Mouse (Mus musculus): ENCODE results near the gene Rtn4r. TPM values are rescaled to one million over a fixed set of nuclear protein-coding genes. Genes with fewer than 3 reads are reported as not detected.
A peak's percentile ranks its signal among the peaks of the same experiment; 100 is the strongest.

The Rtn4r gene
- polyA plus RNA-seq (2016; fragmentation: Nextera tagmentation; extraction: Ambion mirVana) = 1.8 and 2.2 TPM in 2 replicates

GRCm38 (mm10) chr16:18127241-18127861 is at the start of gene Rtn4r:
Gene Rtn4r, plus strand, starts transcription at chr16:18127642.
- peaks cover 82% of the 10 kb centered on the region for H3K27me3 ChIP-seq (ENCODE audit: low read depth, poor library complexity, severe bottlenecking)
- peak; percentile 70 for DNase-seq (ENCODE audit: low spot score)
- no peaks in the 10 kb centered on the region for H3K9me3 ChIP-seq (replicated peaks)
- peaks cover 20% of the 10 kb centered on the region for H3K4me1 ChIP-seq
- peak within 1 kb of the TSS; percentile 78 for H3K4me3 ChIP-seq
- peak within 1 kb of the TSS; percentile 86 for H3K27ac ChIP-seq (replicated peaks)
- WGBS = 1% methylated on average over 94 of the region's 96 CpGs
- H3K36me3 ChIP-seq = no peaks in the 10 kb centered on the region

DNA sequence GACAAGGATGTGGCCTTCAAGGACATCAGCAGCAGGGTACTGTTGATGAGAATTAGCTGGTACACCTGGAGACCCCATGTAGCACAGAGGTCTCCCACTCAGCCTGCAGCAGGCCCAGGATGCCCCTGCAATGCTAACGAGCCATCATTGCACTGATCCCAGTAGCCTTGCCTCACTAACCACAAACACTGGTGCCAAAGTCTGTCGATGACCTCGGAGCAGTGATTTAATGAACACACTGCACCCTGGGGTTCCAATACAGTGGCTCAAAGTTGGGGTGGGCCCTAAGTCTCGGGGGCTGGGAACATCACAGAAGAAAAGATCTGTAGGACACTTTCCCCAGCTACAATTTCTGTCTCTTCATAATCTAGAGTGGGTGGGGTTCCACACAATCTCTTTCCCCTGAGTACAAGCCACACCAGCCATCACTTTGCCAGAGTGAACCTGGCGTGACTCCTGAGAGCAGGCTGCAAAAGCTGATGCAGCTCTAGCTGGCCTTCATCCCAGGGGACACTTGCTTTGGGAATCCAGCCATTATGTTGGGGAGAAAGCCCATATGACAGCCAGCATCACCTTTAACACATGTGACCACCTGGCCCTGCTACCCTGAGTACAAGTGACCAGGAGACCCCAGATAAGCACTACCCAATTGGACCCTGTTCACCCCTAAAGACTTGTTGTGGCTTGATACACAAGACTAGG is 49.0 kb upstream of the Rtn4r start:
- 81% methylated on average over 5 of the region's 5 CpGs for WGBS
- H3K27me3 ChIP-seq (ENCODE audit: low read depth, poor library complexity, severe bottlenecking) = no peaks in the 10 kb centered on the region
- H3K9me3 ChIP-seq (replicated peaks) = no peaks in the 10 kb centered on the region
- peaks cover 5% of the 10 kb centered on the region for H3K4me1 ChIP-seq
- DNase-seq (ENCODE audit: low spot score) = no peak
- no peak overlapping the region for H3K4me3 ChIP-seq
- no peak overlapping the region for H3K27ac ChIP-seq (replicated peaks)
- peaks cover 14% of the 10 kb centered on the region for H3K36me3 ChIP-seq

GRCm38 (mm10) chr16:18079300-18079699 is 48.1 kb upstream of the Rtn4r start:
- H3K4me1 ChIP-seq = peaks cover 8% of the 10 kb centered on the region
- no peaks in the 10 kb centered on the region for H3K27me3 ChIP-seq (ENCODE audit: low read depth, poor library complexity, severe bottlenecking)
- DNase-seq (ENCODE audit: low spot score) = no peak
- H3K4me3 ChIP-seq = no peak overlapping the region
- no peaks in the 10 kb centered on the region for H3K9me3 ChIP-seq (replicated peaks)
- 93% methylated on average over 2 of the region's 2 CpGs for WGBS
- H3K27ac ChIP-seq (replicated peaks) = no peak overlapping the region
- H3K36me3 ChIP-seq = peaks cover 11% of the 10 kb centered on the region; the same call in 1 of the 2 replicates

GRCm38 (mm10) chr16:18080171-18080570 is 47.3 kb upstream of the Rtn4r start:
- WGBS = 89% methylated on average over 7 of the region's 7 CpGs
- no peaks in the 10 kb centered on the region for H3K9me3 ChIP-seq (replicated peaks)
- H3K27me3 ChIP-seq (ENCODE audit: low read depth, poor library complexity, severe bottlenecking) = no peaks in the 10 kb centered on the region

GRCm38 (mm10) chr16:18081149-18081827 is 46.2 kb upstream of the Rtn4r start:
- Histone ChIP-seq H3K27me3 (ENCODE audit: low read depth, poor library complexity, severe bottlenecking) (no peaks in the 10 kb centered on the region), H3K36me3 (peaks cover 11% of the 10 kb centered on the region; the same call in 1 of the 2 replicates), H3K9me3 (replicated peaks) (no peaks in the 10 kb centered on the region), H3K4me3 (no peak overlapping the region), H3K27ac (replicated peaks) (no peak overlapping the region), H3K4me1 (peaks cover 11% of the 10 kb centered on the region)
- 81% methylated on average over 10 of the region's 10 CpGs for WGBS
- no peak for DNase-seq (ENCODE audit: low spot score)

More at GRCm38 (mm10) chr16:18080171-18080570, 47.3 kb upstream of the Rtn4r start:
- H3K4me1 ChIP-seq = peaks cover 11% of the 10 kb centered on the region
- H3K4me3 ChIP-seq = no peak overlapping the region
- H3K27ac ChIP-seq (replicated peaks) = no peak overlapping the region
- peaks cover 11% of the 10 kb centered on the region; the same call in 1 of the 2 replicates for H3K36me3 ChIP-seq
- no peak for DNase-seq (ENCODE audit: low spot score)

- Histone ChIP-seq H3K36me3 (peaks cover 6% of the 10 kb centered on the region; the same call in 1 of the 2 replicates), H3K27me3 (ENCODE audit: low read depth, poor library complexity, severe bottlenecking) (peaks cover 3% of the 10 kb centered on the region), H3K4me1 (peaks cover 14% of the 10 kb centered on the region), H3K4me3 (no peak overlapping the region), H3K9me3 (replicated peaks) (no peaks in the 10 kb centered on the region), H3K27ac (replicated peaks) (no peak overlapping the region)
- WGBS = 88% methylated on average over 1 of the region's 1 CpGs
- DNase-seq (ENCODE audit: low spot score) = no peak
Measured at GRCm38 (mm10) chr16:18082291-18082690, 45.2 kb upstream of the Rtn4r start.

DNA sequence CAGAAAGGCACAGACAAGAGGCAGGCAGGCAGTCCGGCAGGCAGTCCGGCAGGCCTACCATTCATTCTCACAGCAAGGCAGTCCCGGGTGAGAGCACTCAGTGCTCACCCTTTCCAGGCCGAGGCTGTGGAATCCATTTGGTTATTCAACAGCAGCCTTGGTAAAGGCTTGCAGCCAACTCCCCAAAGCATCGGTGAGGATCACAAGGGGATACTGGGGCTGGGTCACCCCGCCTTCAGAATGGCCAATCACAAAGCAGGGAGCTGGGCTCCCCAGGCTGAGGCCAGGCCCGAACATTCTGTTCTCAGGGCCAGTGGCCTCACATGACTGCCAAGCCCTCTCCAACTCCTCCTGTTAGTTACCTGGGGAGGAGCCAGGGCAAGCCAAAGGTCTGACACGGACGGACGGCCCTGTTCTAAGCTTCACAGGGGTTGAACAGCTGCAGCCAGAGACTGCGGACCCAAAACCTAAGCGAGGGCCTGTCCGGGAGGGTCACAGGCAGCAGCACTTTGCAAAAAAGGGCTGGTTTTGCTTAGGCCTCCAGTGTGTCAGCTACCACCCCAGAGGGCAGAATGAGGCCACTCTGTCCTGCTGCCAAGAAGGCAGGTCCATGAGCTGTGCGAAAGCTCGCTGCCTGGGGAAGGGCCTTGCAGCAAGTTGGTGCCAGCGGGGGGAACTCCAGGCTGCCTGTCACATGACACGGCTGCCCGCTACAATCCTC is 44.1 kb upstream of the Rtn4r start:
- DNase-seq (ENCODE audit: low spot score) = no peak
- Histone ChIP-seq H3K36me3 (peaks cover 6% of the 10 kb centered on the region; the same call in 1 of the 2 replicates), H3K4me3 (no peak overlapping the region), H3K9me3 (replicated peaks) (no peaks in the 10 kb centered on the region), H3K27ac (replicated peaks) (no peak overlapping the region), H3K27me3 (ENCODE audit: low read depth, poor library complexity, severe bottlenecking) (peaks cover 14% of the 10 kb centered on the region), H3K4me1 (peaks cover 25% of the 10 kb centered on the region)
- 85% methylated on average over 18 of the region's 18 CpGs for WGBS

- H3K36me3 ChIP-seq = peaks cover 6% of the 10 kb centered on the region; the same call in 1 of the 2 replicates
- WGBS = 91% methylated on average over 7 of the region's 7 CpGs
- no peaks in the 10 kb centered on the region for H3K9me3 ChIP-seq (replicated peaks)
- no peak overlapping the region for H3K4me3 ChIP-seq
- H3K27me3 ChIP-seq (ENCODE audit: low read depth, poor library complexity, severe bottlenecking) = peaks cover 15% of the 10 kb centered on the region
- no peak for DNase-seq (ENCODE audit: low spot score)
- peaks cover 33% of the 10 kb centered on the region for H3K4me1 ChIP-seq
- H3K27ac ChIP-seq (replicated peaks) = no peak overlapping the region
Measured at GRCm38 (mm10) chr16:18084262-18084661, 43.2 kb upstream of the Rtn4r start.

DNA sequence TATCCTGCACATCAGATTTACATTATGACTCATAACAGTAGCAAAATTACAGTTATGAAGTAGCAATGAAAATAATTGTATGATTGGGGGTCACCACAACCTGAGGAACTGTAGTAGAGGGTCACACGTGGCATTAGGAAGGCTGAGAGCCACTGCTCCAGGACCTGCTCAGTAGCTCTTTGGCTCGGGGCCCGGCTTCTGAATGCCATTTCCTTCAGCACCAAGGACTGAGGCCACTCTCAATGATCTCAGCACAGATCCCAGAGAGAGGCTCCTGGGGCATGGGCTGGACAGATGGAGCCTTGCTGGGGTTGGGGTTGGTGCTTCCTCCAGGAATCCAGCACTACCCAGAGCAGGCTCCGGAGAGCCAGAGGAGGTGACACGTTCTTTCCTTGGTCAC is 40.3 kb upstream of the Rtn4r start:
- H3K27me3 ChIP-seq (ENCODE audit: low read depth, poor library complexity, severe bottlenecking) = peaks cover 22% of the 10 kb centered on the region
- no peak for DNase-seq (ENCODE audit: low spot score)
- H3K4me1 ChIP-seq = peaks cover 43% of the 10 kb centered on the region
- no peaks in the 10 kb centered on the region for H3K9me3 ChIP-seq (replicated peaks)
- peaks cover 3% of the 10 kb centered on the region; the same call in 1 of the 2 replicates for H3K36me3 ChIP-seq
- no peak overlapping the region for H3K4me3 ChIP-seq
- WGBS = 92% methylated on average over 5 of the region's 5 CpGs
- no peak overlapping the region for H3K27ac ChIP-seq (replicated peaks)

- no peak overlapping the region for H3K4me3 ChIP-seq
- H3K36me3 ChIP-seq = no peaks in the 10 kb centered on the region
- no peak for DNase-seq (ENCODE audit: low spot score)
- no peaks in the 10 kb centered on the region for H3K27me3 ChIP-seq (ENCODE audit: low read depth, poor library complexity, severe bottlenecking)
- H3K27ac ChIP-seq (replicated peaks) = no peak overlapping the region
- H3K9me3 ChIP-seq (replicated peaks) = no peaks in the 10 kb centered on the region
- no peaks in the 10 kb centered on the region for H3K4me1 ChIP-seq
- WGBS = 75% methylated on average over 5 of the region's 5 CpGs
Measured at GRCm38 (mm10) chr16:18096348-18096747, 31.1 kb upstream of the Rtn4r start.

GRCm38 (mm10) chr16:18102816-18103215 is 24.6 kb upstream of the Rtn4r start:
- Histone ChIP-seq H3K4me1 (peaks cover 6% of the 10 kb centered on the region), H3K36me3 (no peaks in the 10 kb centered on the region), H3K4me3 (no peak overlapping the region), H3K27me3 (ENCODE audit: low read depth, poor library complexity, severe bottlenecking) (no peaks in the 10 kb centered on the region), H3K27ac (replicated peaks) (no peak overlapping the region), H3K9me3 (replicated peaks) (no peaks in the 10 kb centered on the region)
- DNase-seq (ENCODE audit: low spot score) = no peak
- 75% methylated on average over 4 of the region's 4 CpGs for WGBS

DNA sequence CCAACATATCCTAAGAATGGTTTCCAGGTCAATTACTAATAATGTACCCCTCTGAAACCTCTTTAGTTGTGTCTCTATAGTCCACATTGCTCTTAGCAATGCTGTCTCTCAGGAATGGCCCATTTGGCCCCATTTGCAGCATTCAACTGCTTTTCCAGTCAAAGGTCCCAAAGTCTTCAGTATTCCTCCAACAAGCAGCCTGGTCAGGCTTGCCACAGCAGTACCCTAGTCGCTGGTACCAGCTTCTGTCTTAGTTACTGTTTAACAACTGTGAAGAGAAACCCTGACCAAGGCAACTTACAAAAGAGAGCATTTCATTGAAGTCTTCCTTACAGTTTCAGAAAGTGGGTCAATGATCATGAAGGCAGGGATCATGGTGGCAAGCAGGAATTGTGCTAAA is 24.1 kb upstream of the Rtn4r start:
- no peak overlapping the region for H3K27ac ChIP-seq (replicated peaks)
- no peak for DNase-seq (ENCODE audit: low spot score)
- H3K36me3 ChIP-seq = no peaks in the 10 kb centered on the region
- H3K4me3 ChIP-seq = no peak overlapping the region
- no peaks in the 10 kb centered on the region for H3K9me3 ChIP-seq (replicated peaks)
- H3K27me3 ChIP-seq (ENCODE audit: low read depth, poor library complexity, severe bottlenecking) = no peaks in the 10 kb centered on the region
- H3K4me1 ChIP-seq = peaks cover 6% of the 10 kb centered on the region
- 98% methylated on average over 1 of the region's 1 CpGs for WGBS

Data from midbrain, embryonic 10.5 days (tissue).